Mouse (Mus musculus): ENCODE results near the gene Tns3. TPM values are rescaled to one million over a fixed set of nuclear protein-coding genes. Genes with fewer than 3 reads are reported as not detected.
A peak's percentile ranks its signal among the peaks of the same experiment; 100 is the strongest.

The Tns3 gene
- total RNA-seq, 2 experiments from 2014 or later: 10.9 to 12.1 TPM

- intact Hi-C loops (cut with DNase I; ENCODE audit: low total_unique reads): loop anchor here (5.0 to 10.0 kb wide), 2 partner anchors 95 to 437 kb away; no protein-coding TSS in a partner anchor
- DNase-seq: no peak
Measured at GRCm38 (mm10) chr11:8427660-8428059, 236.7 kb downstream of the Tns3 start.

- no peak for DNase-seq
- intact Hi-C loops (cut with DNase I; ENCODE audit: low total_unique reads): loop anchor here (5.0 to 10.0 kb wide), 2 partner anchors 97 to 440 kb away; no protein-coding TSS in a partner anchor
Measured at GRCm38 (mm10) chr11:8425226-8425570, 239.1 kb downstream of the Tns3 start.

GRCm38 (mm10) chr11:8424342-8425225 lies 239.8 kb downstream of the Tns3 start:
- intact Hi-C loops (cut with DNase I; ENCODE audit: low total_unique reads): loop anchor here (5.0 to 10.0 kb wide), 2 partner anchors 98 to 440 kb away; no protein-coding TSS in a partner anchor
- peak; percentile 65 for DNase-seq

- peak; percentile 65 for DNase-seq
- intact Hi-C loops (cut with DNase I; ENCODE audit: low total_unique reads): loop anchor here (5.0 to 10.0 kb wide), 2 partner anchors 101 to 1193 kb away; partner anchors contain the start of gene Igfbp3
Measured at GRCm38 (mm10) chr11:8405225-8405899, 259.0 kb downstream of the Tns3 start.

- intact Hi-C loops (cut with DNase I; ENCODE audit: low total_unique reads): loop anchor here (10.0 kb wide), 1 partner anchor 97 kb away; no protein-coding TSS in a partner anchor
- no peak for DNase-seq
Measured at GRCm38 (mm10) chr11:8401328-8401727, 263.0 kb downstream of the Tns3 start.

GRCm38 (mm10) chr11:8396329-8396728 lies 268.0 kb downstream of the Tns3 start:
- intact Hi-C loops (cut with DNase I; ENCODE audit: low total_unique reads): no loop called here
- no peak for DNase-seq

GRCm38 (mm10) chr11:8391564-8391963 lies 272.8 kb downstream of the Tns3 start:
- DNase-seq: no peak
- intact Hi-C loops (cut with DNase I; ENCODE audit: low total_unique reads): no loop called here

GRCm38 (mm10) chr11:8385891-8386405 lies 278.4 kb downstream of the Tns3 start:
- intact Hi-C loops (cut with DNase I; ENCODE audit: low total_unique reads): no loop called here
- DNase-seq: peak; percentile 14

Measured in gastrocnemius, postnatal 14 days (tissue).